Mouse (Mus musculus): Measurements from ENCODE around the gene Olfr1051. TPM values are rescaled to one million over a fixed set of nuclear protein-coding genes. Genes with fewer than 3 reads are reported as not detected.

The Olfr1051 gene
- not detected for polyA plus RNA-seq (2014; fragmentation: Illumina TruSeq; extraction: RNeasy Lipid Tissue Mini Kit (QIAGEN cat#74804); ENCODE audit: insufficient read depth, low read depth, low replicate concordance)

DNA sequence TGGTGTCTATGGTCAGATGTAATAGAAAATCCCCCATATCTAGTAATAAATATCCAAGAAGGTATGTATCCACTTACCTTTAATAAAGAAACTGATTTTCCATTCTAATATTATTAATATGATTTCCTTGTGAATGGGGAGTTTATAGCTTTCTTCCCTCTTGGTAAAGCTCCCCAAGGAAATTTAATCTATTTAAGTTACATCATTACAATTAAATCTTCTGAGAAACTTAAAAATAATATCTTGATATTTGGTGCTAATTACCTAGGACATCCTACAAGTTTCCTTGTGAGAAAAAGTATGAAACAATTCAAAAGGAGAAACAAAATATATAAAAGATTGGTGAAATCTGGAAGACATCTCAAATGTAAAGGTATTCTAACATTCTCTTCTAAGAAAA is at the start of gene Olfr1051:
Gene Olfr1051, minus strand, starts transcription at position 101 of the 400 bp plus-strand sequence.

DNA sequence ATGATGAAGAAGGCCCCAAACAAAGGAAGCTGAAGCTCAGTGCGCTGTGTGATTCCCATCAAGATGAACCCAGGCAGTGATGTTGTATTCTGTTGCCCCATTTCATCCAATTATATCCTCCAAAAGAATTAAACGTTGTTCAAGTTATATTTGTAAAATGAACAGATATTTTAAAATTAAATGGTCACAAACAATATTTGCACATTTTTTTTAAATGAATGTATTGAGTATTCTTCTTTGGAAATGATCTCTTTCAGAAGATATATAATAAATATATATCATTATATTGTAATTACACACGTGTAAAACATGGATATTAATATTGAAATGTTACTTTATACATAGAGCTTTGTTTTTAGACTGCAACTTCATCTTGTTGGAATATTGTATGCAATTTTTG is 36.3 kb upstream of the Olfr1051 start, which contains the start of gene Olfr1053:
Gene Olfr1053, minus strand, starts transcription at position 101 of the 400 bp plus-strand sequence.

DNA sequence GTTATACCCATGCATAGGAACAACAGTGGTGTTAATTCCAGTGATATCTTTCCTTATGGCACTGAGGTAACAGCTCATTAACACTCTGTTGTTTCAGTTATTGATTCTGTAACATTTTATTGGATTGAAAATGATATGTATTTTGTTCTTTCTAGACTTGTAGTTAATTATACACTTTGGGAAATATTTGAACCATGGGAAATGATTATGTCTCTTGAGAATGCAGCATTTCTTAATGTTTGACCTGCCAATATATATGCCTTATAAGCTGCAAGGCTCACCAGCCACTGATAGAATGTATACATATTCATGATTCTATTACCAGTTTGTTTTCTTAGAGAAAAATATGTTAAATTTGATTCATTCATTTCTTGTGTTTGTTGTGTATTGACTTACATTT is 13.3 kb upstream of the Olfr1051 start, which contains the start of gene Olfr1052:
Gene Olfr1052, plus strand, starts transcription at position 301 of the 400 bp plus-strand sequence.

GRCm38 (mm10) chr2:86258228-86258627 is 20.7 kb downstream of the Olfr1051 start, which contains the start of gene Olfr1049:
Olfr1049 (minus strand) TSS chr2:86258328.

GRCm38 (mm10) chr2:86240189-86240588 is 38.7 kb downstream of the Olfr1051 start, which contains the start of gene Olfr1048:
Olfr1048 (minus strand) TSS chr2:86240289.

GRCm38 (mm10) chr2:86231301-86231700 is 47.6 kb downstream of the Olfr1051 start, which contains the start of gene Olfr1047:
Olfr1047 (minus strand) TSS chr2:86231401.

Other genes starting within 250 kb of the Olfr1051 start
- gene Olfr1034, start 233.2 kb downstream of the Olfr1051 start, polyA plus RNA-seq (2014; fragmentation: Illumina TruSeq; extraction: RNeasy Lipid Tissue Mini Kit (QIAGEN cat#74804); ENCODE audit: insufficient read depth, low read depth, low replicate concordance) = 0.06 TPM
- gene Olfr1036, start 205.1 kb downstream of the Olfr1051 start, polyA plus RNA-seq (2014; fragmentation: Illumina TruSeq; extraction: RNeasy Lipid Tissue Mini Kit (QIAGEN cat#74804); ENCODE audit: insufficient read depth, low read depth, low replicate concordance) = not detected
- not detected for gene Olfr1037, start 191.7 kb downstream of the Olfr1051 start, polyA plus RNA-seq (2014; fragmentation: Illumina TruSeq; extraction: RNeasy Lipid Tissue Mini Kit (QIAGEN cat#74804); ENCODE audit: insufficient read depth, low read depth, low replicate concordance)
- gene Olfr1039, start 143.2 kb downstream of the Olfr1051 start, polyA plus RNA-seq (2014; fragmentation: Illumina TruSeq; extraction: RNeasy Lipid Tissue Mini Kit (QIAGEN cat#74804); ENCODE audit: insufficient read depth, low read depth, low replicate concordance) = not detected
- gene Olfr1040, start 132.4 kb downstream of the Olfr1051 start, polyA plus RNA-seq (2014; fragmentation: Illumina TruSeq; extraction: RNeasy Lipid Tissue Mini Kit (QIAGEN cat#74804); ENCODE audit: insufficient read depth, low read depth, low replicate concordance) = not detected
- not detected for gene Olfr1042, start 117.2 kb downstream of the Olfr1051 start, polyA plus RNA-seq (2014; fragmentation: Illumina TruSeq; extraction: RNeasy Lipid Tissue Mini Kit (QIAGEN cat#74804); ENCODE audit: insufficient read depth, low read depth, low replicate concordance)
- not detected for gene Olfr1043, start 111.6 kb downstream of the Olfr1051 start, polyA plus RNA-seq (2014; fragmentation: Illumina TruSeq; extraction: RNeasy Lipid Tissue Mini Kit (QIAGEN cat#74804); ENCODE audit: insufficient read depth, low read depth, low replicate concordance)
- not detected for gene Olfr1044, start 101.3 kb downstream of the Olfr1051 start, polyA plus RNA-seq (2014; fragmentation: Illumina TruSeq; extraction: RNeasy Lipid Tissue Mini Kit (QIAGEN cat#74804); ENCODE audit: insufficient read depth, low read depth, low replicate concordance)
- gene Olfr52, start 93.4 kb downstream of the Olfr1051 start, polyA plus RNA-seq (2014; fragmentation: Illumina TruSeq; extraction: RNeasy Lipid Tissue Mini Kit (QIAGEN cat#74804); ENCODE audit: insufficient read depth, low read depth, low replicate concordance) = not detected
- gene Olfr1045, start 76.1 kb downstream of the Olfr1051 start, polyA plus RNA-seq (2014; fragmentation: Illumina TruSeq; extraction: RNeasy Lipid Tissue Mini Kit (QIAGEN cat#74804); ENCODE audit: insufficient read depth, low read depth, low replicate concordance) = not detected
- not detected for gene Olfr1046, start 59.8 kb downstream of the Olfr1051 start, polyA plus RNA-seq (2014; fragmentation: Illumina TruSeq; extraction: RNeasy Lipid Tissue Mini Kit (QIAGEN cat#74804); ENCODE audit: insufficient read depth, low read depth, low replicate concordance)
- not detected for gene Olfr1047, start 47.7 kb downstream of the Olfr1051 start, polyA plus RNA-seq (2014; fragmentation: Illumina TruSeq; extraction: RNeasy Lipid Tissue Mini Kit (QIAGEN cat#74804); ENCODE audit: insufficient read depth, low read depth, low replicate concordance)
- gene Olfr1048, start 38.8 kb downstream of the Olfr1051 start, polyA plus RNA-seq (2014; fragmentation: Illumina TruSeq; extraction: RNeasy Lipid Tissue Mini Kit (QIAGEN cat#74804); ENCODE audit: insufficient read depth, low read depth, low replicate concordance) = not detected
- gene Olfr1049, start 20.8 kb downstream of the Olfr1051 start, polyA plus RNA-seq (2014; fragmentation: Illumina TruSeq; extraction: RNeasy Lipid Tissue Mini Kit (QIAGEN cat#74804); ENCODE audit: insufficient read depth, low read depth, low replicate concordance) = not detected
- not detected for gene Olfr1052, start 13.4 kb upstream of the Olfr1051 start, polyA plus RNA-seq (2014; fragmentation: Illumina TruSeq; extraction: RNeasy Lipid Tissue Mini Kit (QIAGEN cat#74804); ENCODE audit: insufficient read depth, low read depth, low replicate concordance)
- not detected for gene Olfr1053, start 36.2 kb upstream of the Olfr1051 start, polyA plus RNA-seq (2014; fragmentation: Illumina TruSeq; extraction: RNeasy Lipid Tissue Mini Kit (QIAGEN cat#74804); ENCODE audit: insufficient read depth, low read depth, low replicate concordance)
- gene Olfr1054, start 56.3 kb upstream of the Olfr1051 start, polyA plus RNA-seq (2014; fragmentation: Illumina TruSeq; extraction: RNeasy Lipid Tissue Mini Kit (QIAGEN cat#74804); ENCODE audit: insufficient read depth, low read depth, low replicate concordance) = not detected
- not detected for gene Olfr1055, start 71.2 kb upstream of the Olfr1051 start, polyA plus RNA-seq (2014; fragmentation: Illumina TruSeq; extraction: RNeasy Lipid Tissue Mini Kit (QIAGEN cat#74804); ENCODE audit: insufficient read depth, low read depth, low replicate concordance)
- gene Olfr1056, start 83.4 kb upstream of the Olfr1051 start, polyA plus RNA-seq (2014; fragmentation: Illumina TruSeq; extraction: RNeasy Lipid Tissue Mini Kit (QIAGEN cat#74804); ENCODE audit: insufficient read depth, low read depth, low replicate concordance) = not detected
- not detected for gene Olfr1057, start 99.3 kb upstream of the Olfr1051 start, polyA plus RNA-seq (2014; fragmentation: Illumina TruSeq; extraction: RNeasy Lipid Tissue Mini Kit (QIAGEN cat#74804); ENCODE audit: insufficient read depth, low read depth, low replicate concordance)
- not detected for gene Olfr1058, start 109.5 kb upstream of the Olfr1051 start, polyA plus RNA-seq (2014; fragmentation: Illumina TruSeq; extraction: RNeasy Lipid Tissue Mini Kit (QIAGEN cat#74804); ENCODE audit: insufficient read depth, low read depth, low replicate concordance)
- not detected for gene Olfr1061, start 135.0 kb upstream of the Olfr1051 start, polyA plus RNA-seq (2014; fragmentation: Illumina TruSeq; extraction: RNeasy Lipid Tissue Mini Kit (QIAGEN cat#74804); ENCODE audit: insufficient read depth, low read depth, low replicate concordance)
- gene Olfr1062, start 147.7 kb upstream of the Olfr1051 start, polyA plus RNA-seq (2014; fragmentation: Illumina TruSeq; extraction: RNeasy Lipid Tissue Mini Kit (QIAGEN cat#74804); ENCODE audit: insufficient read depth, low read depth, low replicate concordance) = not detected
- gene Olfr1065, start 171.5 kb upstream of the Olfr1051 start, polyA plus RNA-seq (2014; fragmentation: Illumina TruSeq; extraction: RNeasy Lipid Tissue Mini Kit (QIAGEN cat#74804); ENCODE audit: insufficient read depth, low read depth, low replicate concordance) = not detected
- not detected for gene Olfr1066, start 177.2 kb upstream of the Olfr1051 start, polyA plus RNA-seq (2014; fragmentation: Illumina TruSeq; extraction: RNeasy Lipid Tissue Mini Kit (QIAGEN cat#74804); ENCODE audit: insufficient read depth, low read depth, low replicate concordance)
- not detected for gene Olfr228, start 208.3 kb upstream of the Olfr1051 start, polyA plus RNA-seq (2014; fragmentation: Illumina TruSeq; extraction: RNeasy Lipid Tissue Mini Kit (QIAGEN cat#74804); ENCODE audit: insufficient read depth, low read depth, low replicate concordance)
- not detected for gene Olfr1076, start 229.4 kb upstream of the Olfr1051 start, polyA plus RNA-seq (2014; fragmentation: Illumina TruSeq; extraction: RNeasy Lipid Tissue Mini Kit (QIAGEN cat#74804); ENCODE audit: insufficient read depth, low read depth, low replicate concordance)

All from lung, adult 10 weeks (tissue).